9 mouse cellular contexts compared by ENCODE assay signal in genomic region chr7:78190931-78191653, GRCm38 (mm10).
DNase-seq lines count a peak whose midpoint lies in the region; ATAC-seq and TF ChIP-seq lines count a peak whose summit lies in the region.
"Had no signal": no experiment of that assay in that cellular context is flagged by ENCODE, and none has a peak within 500 bp of the region (broad histone marks: within the 10 kb centered on the region; RNA-seq: fewer than 3 reads in every experiment).

No protein-coding gene starts in this region.

- no peak overlapping the region for H3K4me3 ChIP-seq in lung, postnatal 0 days (ENCODE audit: low read depth, low read length)
- H3K4me3 ChIP-seq in forebrain, embryonic 13.5 days: no peak overlapping the region
- H3K4me3 ChIP-seq in neural tube, embryonic 15.5 days (replicated peaks): no peak overlapping the region
- H3K4me3 ChIP-seq: embryonic facial prominence, embryonic 15.5 days had no signal

- TF ChIP-seq CTCF in lung, postnatal 0 days (IDR thresholded peaks at IDR 0.05): no peak

- TF ChIP-seq EP300 in lung, postnatal 0 days (IDR thresholded peaks at IDR 0.05): no peak

- no peak overlapping the region for H3K4me2 ChIP-seq in lung, postnatal 0 days (replicated peaks; ENCODE audit: low read depth, low read length)
- peak overlapping the region; percentile 40 for H3K4me2 ChIP-seq in forebrain, embryonic 13.5 days
- peak overlapping the region; percentile 28 for H3K4me2 ChIP-seq in neural tube, embryonic 15.5 days
- H3K4me2 ChIP-seq: embryonic facial prominence, embryonic 15.5 days had no signal

- 30% methylated on average over 17 of the region's 17 CpGs for WGBS in lung, postnatal 0 days
- 14% methylated on average over 17 of the region's 17 CpGs for WGBS in forebrain, embryonic 13.5 days
- 24% methylated on average over 17 of the region's 17 CpGs for WGBS in neural tube, embryonic 15.5 days

- peak; percentile 7 to 31 for DNase-seq in lung, postnatal 4 days
- no peak for DNase-seq in lung, postnatal 0 days (ENCODE audit: low spot score)
- peak; percentile 61 to 80 for DNase-seq in layer of hippocampus, postnatal 14 days (ENCODE audit: low spot score in 2 of 2)
- no peak for DNase-seq in spleen, postnatal 14 days (ENCODE audit: low spot score in 2 of 2)
- DNase-seq in B cell, adult 2 months: no peak
- no peak for DNase-seq in adrenal gland, adult 18-20 months (ENCODE audit: low spot score in 2 of 2)

- no peaks in the 10 kb centered on the region for H3K4me1 ChIP-seq in lung, postnatal 0 days (ENCODE audit: insufficient read depth, low read depth, low read length)
- H3K4me1 ChIP-seq in forebrain, embryonic 13.5 days: peaks cover 19% of the 10 kb centered on the region
- H3K4me1 ChIP-seq in neural tube, embryonic 15.5 days: peaks cover 15% of the 10 kb centered on the region
- H3K4me1 ChIP-seq: embryonic facial prominence, embryonic 15.5 days had no signal

- H3K9me3 ChIP-seq in lung, postnatal 0 days (ENCODE audit: low read length): no peaks in the 10 kb centered on the region
- no peaks in the 10 kb centered on the region for H3K9me3 ChIP-seq in forebrain, embryonic 13.5 days (replicated peaks)
- H3K9me3 ChIP-seq in neural tube, embryonic 15.5 days (replicated peaks): no peaks in the 10 kb centered on the region
- H3K9me3 ChIP-seq: embryonic facial prominence, embryonic 15.5 days had no signal

- H3K9ac ChIP-seq in lung, postnatal 0 days (replicated peaks; ENCODE audit: low read depth): no peak overlapping the region
- no peak overlapping the region for H3K9ac ChIP-seq in forebrain, embryonic 13.5 days
- no peak overlapping the region for H3K9ac ChIP-seq in neural tube, embryonic 15.5 days (replicated peaks)
- H3K9ac ChIP-seq: embryonic facial prominence, embryonic 15.5 days had no signal

- H3K27me3 ChIP-seq in lung, postnatal 0 days (replicated peaks; ENCODE audit: insufficient read depth, low read length): no peaks in the 10 kb centered on the region
- no peaks in the 10 kb centered on the region for H3K27me3 ChIP-seq in forebrain, embryonic 13.5 days
- H3K27me3 ChIP-seq in neural tube, embryonic 15.5 days (replicated peaks): no peaks in the 10 kb centered on the region
- H3K27me3 ChIP-seq: embryonic facial prominence, embryonic 15.5 days had no signal

- H3K36me3 ChIP-seq in lung, postnatal 0 days (ENCODE audit: insufficient read depth, low read length): no peaks in the 10 kb centered on the region
- H3K36me3 ChIP-seq in forebrain, embryonic 13.5 days (ENCODE audit: poor library complexity, severe bottlenecking): no peaks in the 10 kb centered on the region
- H3K36me3 ChIP-seq in neural tube, embryonic 15.5 days: peaks cover 2% of the 10 kb centered on the region; the same call in 1 of the 2 replicates
- H3K36me3 ChIP-seq: embryonic facial prominence, embryonic 15.5 days had no signal

- no peak for ATAC-seq in lung, postnatal 0 days
- peak; percentile 91 for ATAC-seq in forebrain, embryonic 13.5 days
- ATAC-seq in neural tube, embryonic 15.5 days (ENCODE audit: low FRiP score): peak; percentile 90

- H3K27ac ChIP-seq in lung, postnatal 0 days (ENCODE audit: low read length): no peak overlapping the region
- H3K27ac ChIP-seq in forebrain, embryonic 13.5 days: peak overlapping the region; percentile 68
- H3K27ac ChIP-seq in neural tube, embryonic 15.5 days (replicated peaks): peak overlapping the region; percentile 54
- H3K27ac ChIP-seq: embryonic facial prominence, embryonic 15.5 days had no signal

Comparison
In these comparisons a context has a peak if more than half of its experiments do, and no peak if none do; other contexts are left out.
1. DNase-seq: peak in lung, postnatal 4 days (2 of 2) and layer of hippocampus, postnatal 14 days (2 of 2); none in lung, postnatal 0 days (single experiment), spleen, postnatal 14 days (0 of 2), B cell, adult 2 months (0 of 2) and adrenal gland, adult 18-20 months (0 of 2).